Mouse (Mus musculus) small intestine, adult 2 months (tissue): ENCODE measurements around the gene Camta1.

Source experiments
- CTCF ChIP-seq: fragments of 200-500 bp; IDR thresholded peaks from 2 replicates; pipeline ENCODE4 v1.5.1; 2012; ENCODE audit warnings: low read depth, mild to moderate bottlenecking, control low read depth, inconsistent platforms, low read length, moderate library complexity, mixed read lengths; ENCODE audit not compliant: insufficient replicate concordance, insufficient read length; ENCODE audit errors: extremely low read depth
- POLR2A ChIP-seq: fragments of 200-500 bp; IDR thresholded peaks from 2 replicates; pipeline ENCODE4 v1.6.1; 2012; ENCODE audit warnings: low read depth, mild to moderate bottlenecking, control low read depth, inconsistent platforms, low read length, moderate library complexity

DNA sequence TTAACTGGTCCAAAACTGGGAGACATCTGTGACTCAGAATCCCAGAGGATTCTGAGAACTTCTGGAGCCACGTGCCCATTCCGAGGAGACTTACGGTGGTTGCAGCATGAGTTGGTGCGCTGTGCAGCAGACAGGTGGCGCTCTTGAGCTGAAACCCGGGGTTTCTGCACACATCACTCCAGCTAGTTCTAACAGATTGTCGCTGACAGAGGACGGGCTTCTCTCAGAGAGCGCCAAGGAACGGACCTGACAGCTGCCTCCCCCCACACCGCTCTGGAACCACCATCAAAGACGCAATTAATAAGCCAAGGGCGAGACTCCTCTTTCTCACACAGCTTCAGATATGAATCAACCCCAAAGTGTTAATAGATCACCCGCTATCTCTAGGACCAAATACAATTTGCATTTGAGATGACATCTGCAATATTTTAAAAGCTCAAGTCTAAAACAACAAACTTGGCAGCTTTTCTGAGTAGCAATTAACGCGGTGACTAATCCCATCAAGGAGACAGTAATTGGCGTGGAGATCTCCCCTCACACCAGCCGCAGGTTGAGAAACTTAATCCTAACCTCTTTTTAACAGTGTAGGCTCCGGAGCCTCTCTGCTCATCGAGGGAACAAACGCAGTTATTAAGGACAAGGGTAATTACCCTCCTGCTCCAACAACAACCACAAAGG is 378.2 kb downstream of the Camta1 start:
- TF ChIP-seq POLR2A = no peak
- TF ChIP-seq CTCF = peak; percentile 32; the same call in 1 of the 2 replicates
